Mouse (Mus musculus) testis, adult 10 weeks (tissue): ENCODE results near the gene Cd302. TPM values are rescaled to one million over a fixed set of nuclear protein-coding genes. Genes with fewer than 3 reads are reported as not detected.

Source experiments
- polyA plus RNA-seq: library from polyadenylated mRNA; stranded (reverse); fragments of 350-450 nt; fragmentation: Illumina TruSeq; extraction: RNeasy Lipid Tissue Mini Kit (QIAGEN cat#74804); gene quantifications from one replicate; pipeline ENCODE4 v1.2.3, GENCODE M21; 2014; ENCODE audit warnings: low read depth, low replicate concordance

The Cd302 gene
- polyA plus RNA-seq = 36.9 TPM

DNA sequence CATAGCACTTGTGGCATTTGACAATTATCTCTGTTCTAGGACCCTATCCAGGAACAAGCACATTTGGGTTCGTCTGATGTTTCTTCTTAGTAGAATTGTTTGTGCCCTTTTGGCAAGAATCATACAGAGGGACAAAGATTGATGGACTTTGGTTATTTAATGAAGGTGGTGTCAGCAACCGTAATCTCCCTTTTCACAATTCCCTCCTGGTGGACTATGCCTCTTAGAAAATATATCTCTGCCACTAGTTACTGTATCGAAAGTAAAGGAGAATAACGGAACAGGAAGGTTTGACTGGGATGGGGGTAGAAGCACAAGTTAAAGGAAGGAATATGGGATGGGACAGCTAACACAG lies at the start of gene Cd302:
Gene Cd302, minus strand, starts transcription at position 22 of the 355 bp plus-strand sequence.

DNA sequence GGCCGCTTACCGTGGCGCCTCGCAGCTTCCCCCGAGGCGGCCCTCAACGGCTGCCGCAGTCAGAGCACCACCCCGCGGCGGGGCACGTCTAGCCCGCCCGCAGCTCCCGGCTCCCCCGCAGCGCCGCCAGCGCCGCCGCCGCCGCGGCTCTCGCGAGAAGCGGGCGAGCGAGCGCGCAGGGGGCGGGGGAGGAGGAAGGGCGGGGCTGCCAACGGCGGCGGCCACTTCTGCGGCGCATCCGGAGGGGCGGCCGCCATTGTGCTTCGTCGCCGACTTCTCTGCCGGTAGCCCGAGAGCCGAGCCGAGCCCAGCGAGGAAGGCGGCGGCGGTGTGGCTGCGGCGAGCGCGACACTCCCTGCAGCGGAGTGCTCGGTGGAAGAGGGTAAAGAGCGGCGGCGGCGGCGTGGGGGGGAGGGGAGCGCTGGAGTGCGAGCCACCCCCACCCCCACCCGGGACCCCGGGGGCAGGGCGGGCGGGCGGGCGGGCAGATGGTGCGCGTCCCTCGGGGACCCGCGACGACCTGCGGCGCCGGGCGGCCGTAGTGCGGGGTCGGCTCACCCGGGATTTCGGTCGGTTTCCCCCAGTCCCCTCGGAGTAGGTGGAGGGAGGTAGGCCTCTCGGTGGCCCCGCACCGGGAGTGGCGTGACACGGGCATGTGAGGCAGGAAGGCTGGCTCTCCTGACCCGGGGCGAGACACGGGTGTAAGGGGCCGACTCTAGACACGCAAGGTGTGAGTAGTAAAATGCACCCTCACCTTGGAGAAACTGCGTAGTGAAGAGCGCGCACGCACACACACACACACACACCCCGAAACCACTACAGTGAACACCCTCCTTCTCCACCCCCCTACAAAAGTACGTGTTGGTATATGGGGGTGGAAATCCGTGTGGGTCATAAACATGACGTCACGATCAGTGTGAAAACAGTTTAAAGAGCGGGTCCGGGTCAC lies 74.3 kb downstream of the Cd302 start, which contains the start of the genes Baz2b and March7:
Gene Baz2b, minus strand, starts transcription at position 137 of the 949 bp plus-strand sequence.
Gene March7, plus strand, starts transcription at position 185 of the 949 bp plus-strand sequence.

Other genes starting within 250 kb of the Cd302 start
- 80.0 TPM for gene Baz2b, start 74.6 kb downstream of the Cd302 start, polyA plus RNA-seq
- 184 TPM for gene March7, start 74.6 kb downstream of the Cd302 start, polyA plus RNA-seq
- gene Ly75, start 98.8 kb upstream of the Cd302 start, polyA plus RNA-seq = 0.70 TPM